Mouse (Mus musculus) natural killer cell, adult 2 months (primary cell): ENCODE data around the gene Pipox.

ENCODE experiments used
- DNase-seq, 2 experiments: peaks; one replicate each; pipeline ENCODE4 v3.0.0; 2022; ENCODE audit warnings: low spot score in 2 of 2

Pipox gene

DNA sequence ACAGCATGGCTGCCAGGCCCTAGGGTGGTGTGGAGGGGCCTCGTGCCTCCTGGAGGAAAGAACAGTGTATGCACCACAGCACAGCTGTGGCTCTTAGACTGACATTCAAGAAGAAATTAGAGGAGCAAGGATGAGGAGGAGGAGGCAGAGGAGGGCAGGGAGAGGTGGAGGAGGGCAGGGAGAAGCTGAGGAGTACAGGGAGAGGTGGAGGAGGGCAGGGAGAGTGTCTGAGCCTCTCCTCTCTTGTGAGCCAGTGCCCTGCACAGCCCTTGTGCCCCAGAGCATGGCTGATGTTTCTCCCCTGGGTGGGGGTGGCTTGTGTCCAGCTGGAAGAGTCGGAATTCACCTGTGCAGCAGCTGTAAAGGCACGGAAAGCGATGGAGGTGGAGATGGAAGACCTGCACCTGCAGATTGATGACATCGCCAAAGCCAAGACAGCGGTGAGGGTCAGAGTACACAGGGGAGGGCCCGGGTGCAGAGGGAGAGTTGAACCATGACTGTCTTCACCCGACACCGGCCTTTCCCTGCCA, 46.2 kb downstream of the Pipox start:
- DNase-seq: no peak

DNA sequence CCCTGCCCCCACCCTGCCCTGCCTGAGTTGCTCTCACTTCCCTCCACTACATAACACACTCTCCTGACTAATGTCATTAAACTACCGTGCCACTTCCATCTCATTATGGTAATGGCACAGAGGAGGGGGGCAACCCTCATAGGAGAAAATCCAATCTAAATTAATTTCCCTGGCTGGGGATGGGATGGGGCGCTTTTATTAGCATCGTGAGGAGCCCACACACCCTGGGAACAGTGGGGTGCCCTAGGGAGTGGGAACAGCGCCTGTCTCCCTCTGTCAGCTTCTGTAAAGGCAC, 50.0 kb downstream of the Pipox start:
- DNase-seq: no peak

DNA sequence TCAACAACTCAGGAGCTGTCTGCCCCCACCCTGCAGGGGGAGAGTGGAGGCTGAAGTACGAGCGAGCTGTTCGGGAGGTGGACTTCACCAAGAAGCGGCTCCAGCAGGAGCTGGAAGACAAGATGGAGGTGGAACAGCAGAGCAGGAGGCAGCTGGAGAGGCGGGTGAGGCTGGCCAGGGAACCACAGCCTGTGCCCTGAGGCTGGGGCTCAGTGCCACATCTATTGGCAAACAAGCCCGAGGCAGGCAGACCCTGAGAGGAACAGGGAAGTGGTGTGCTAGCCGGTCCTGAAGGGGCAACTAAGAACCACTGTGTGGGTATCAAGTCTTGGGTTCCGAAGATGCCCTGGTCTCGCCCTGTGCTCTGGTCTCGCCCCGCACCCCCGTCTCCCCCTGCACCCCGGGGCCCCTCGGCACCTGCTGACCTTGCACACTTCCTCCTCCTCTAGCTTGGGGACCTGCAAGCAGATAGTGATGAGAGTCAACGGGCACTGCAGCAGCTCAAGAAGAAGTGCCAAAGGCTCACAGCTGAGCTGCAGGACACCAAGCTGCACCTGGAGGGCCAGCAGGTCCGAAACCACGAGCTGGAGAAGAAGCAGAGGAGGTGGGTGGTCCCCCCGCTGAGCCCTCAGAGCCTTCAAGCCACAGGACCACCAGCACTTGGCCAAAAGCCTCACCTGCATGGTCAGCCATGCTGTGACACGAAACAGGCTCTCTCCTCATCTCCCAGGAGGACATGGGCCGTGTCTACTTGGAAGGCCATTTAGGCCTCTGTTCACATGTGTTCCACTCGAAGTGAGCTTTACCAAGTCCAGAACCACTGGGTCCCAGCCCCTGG, 50.6 kb downstream of the Pipox start:
- no peak for DNase-seq

DNA sequence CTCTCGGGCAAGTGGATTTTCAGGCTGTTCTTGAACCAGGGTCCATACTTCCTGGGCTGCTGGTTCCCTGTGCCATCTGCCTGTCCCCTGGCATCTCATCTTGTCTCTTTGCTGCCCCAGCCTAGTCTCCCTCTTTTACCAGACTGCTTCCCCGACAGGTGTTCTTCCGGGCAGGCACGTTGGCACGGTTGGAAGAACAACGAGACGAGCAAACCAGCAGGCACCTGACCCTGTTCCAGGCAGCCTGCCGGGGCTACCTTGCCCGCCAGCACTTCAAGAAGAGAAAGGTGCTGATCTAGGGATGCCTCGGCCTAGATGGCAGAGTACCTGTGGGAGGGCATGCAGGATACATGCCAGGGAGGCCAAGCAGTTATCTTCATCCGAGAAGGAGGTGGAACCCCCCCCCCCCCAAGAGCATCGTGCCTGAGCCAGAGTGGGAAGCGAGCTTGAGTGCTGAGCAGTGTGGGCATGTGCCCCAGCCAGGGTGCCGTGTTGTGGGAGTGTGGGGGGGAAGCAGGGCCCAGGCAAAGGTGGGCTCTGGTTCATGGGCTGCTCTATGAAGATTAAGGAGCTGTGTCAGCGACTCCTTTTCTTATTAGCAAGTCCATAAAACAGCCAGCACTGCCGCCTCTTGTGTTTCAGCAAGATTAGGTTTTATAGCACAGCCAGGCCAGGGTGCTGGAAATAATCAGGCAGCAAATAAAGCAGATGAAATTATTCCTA, 53.2 kb downstream of the Pipox start:
- DNase-seq: no peak

DNA sequence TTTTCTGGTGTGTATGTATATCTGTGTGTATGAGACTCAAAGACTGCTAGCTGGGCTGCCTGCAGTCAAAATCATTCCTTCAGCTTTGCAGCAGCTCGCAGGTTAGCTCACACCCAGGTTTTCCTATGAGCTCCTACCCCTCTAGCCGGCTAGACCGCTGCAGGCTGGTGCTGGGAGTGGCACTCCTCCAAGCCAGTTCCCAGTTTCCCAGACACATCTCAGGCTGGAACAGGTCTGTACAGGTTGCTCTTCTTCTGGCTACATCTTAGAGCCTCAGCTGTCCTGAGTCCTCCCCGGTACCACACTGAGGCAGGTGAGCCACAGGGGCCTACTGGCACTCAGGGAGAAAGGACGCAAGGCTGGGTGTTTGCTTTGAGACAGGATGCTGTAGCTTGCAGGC, 56.0 kb downstream of the Pipox start:
- no peak for DNase-seq

DNA sequence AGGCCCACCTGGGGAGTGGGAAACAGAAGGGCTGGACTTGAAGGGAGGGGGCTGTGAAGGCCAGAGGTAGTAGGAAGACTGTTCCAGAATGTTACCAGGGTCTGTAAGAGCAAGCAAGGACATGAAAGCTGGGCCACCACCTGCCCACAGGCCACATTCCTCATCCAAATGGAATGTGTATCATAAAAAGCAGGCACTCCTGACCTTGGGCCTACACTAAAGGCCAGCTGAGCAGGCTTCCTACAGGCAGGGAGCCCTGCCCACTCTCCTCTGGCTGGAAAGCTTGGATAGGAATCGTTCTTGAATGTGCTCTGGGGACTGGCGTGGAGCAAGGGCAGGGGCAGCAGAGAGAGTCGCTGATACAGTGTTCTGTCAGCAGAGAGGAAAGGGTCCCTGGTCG, 57.1 kb downstream of the Pipox start:
- no peak for DNase-seq

DNA sequence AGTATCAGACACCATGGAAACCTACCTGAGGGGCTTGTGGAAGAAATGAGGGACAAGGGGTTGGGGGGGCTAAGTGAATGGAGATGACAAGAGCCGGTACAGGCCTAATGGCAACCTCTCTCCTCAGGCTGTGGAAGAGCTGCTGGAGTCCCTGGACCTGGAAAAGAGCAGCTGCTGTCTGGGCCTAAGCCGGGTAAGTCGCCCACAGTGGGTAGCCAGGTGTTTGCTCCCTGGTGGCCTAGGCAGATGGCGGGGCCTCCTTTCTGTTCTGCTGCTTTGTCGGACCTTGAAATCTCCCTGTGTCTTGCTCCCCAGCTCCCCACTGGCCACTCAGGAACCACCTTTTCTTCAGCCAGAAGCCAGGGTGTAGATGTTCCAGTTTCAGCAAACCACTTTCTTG, 57.6 kb downstream of the Pipox start:
- DNase-seq: no peak

DNA sequence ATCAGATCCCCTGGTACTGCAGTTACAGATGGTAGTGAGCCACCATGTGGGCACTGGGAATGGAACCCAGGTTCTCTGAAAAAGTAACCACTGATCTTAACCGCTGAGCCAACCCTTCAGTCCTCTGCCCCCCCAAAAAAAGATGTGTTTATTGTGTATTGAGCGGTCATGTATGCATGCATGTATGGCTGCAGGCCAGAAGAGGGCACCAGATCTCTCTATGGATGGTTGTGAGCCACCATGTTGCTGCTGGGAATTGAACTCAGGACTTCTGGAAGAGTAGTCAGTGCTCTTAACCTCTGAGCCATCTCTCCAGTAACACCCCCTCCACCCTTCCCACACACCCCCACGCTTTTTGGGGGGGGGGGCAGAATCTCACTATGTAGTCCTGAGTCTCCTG, 58.8 kb downstream of the Pipox start:
- no peak for DNase-seq

DNA sequence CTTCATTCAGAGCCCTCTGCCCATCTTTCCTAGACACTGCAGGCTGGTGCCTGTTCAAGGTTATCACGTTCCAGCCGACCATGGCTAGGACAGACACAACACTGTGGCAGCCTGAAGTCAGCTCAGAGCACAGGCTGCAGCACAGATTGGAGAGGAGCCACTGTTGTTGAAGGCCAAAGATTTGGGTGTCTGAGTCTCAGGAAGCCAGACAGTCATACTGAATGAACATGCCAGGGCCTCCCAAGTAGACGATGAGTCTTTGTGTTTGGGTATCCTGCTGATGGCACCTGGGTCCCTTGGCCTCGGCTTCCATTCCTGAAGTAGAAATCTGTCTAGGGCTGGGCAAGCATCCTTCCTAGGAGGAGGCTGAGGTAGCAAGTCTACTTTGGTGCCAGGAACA, 61.4 kb downstream of the Pipox start:
- DNase-seq: no peak

DNA sequence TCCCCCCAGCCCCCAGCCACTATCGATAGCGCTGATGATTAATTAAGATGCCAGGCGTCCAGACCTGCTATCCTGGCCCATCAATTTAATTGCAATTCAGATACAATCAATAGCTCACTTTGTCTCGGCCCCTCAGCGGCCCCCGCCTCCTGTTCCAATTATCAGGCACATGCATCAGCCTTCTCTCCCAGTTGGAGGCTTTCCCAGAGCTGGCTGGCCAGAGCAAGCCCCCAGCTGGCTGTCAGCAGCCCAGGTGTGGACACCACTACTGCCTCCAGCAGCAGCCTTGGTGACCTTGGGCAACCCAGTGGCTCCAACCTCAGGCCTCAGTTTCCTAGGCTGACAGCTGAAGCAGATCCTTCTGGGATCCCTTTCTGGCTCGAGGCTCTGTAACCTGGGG, 63.0 kb downstream of the Pipox start:
- no peak for DNase-seq
